Mouse (Mus musculus): Measurements from ENCODE around the gene S100pbp. TPM values are rescaled to one million over a fixed set of nuclear protein-coding genes. Genes with fewer than 3 reads are reported as not detected.
"Not testable (repeated sequence)": the region's sequence is repeated elsewhere in the genome, so short reads cannot be mapped to it uniquely, and the experiment has no call there.

Gene S100pbp
- polyA plus RNA-seq, 1 experiment from 2014 or later: 15.8 TPM

GRCm38 (mm10) chr4:129218569-129219175 lies 29.1 kb upstream of the S100pbp start:
- Histone ChIP-seq H3K4me1 (replicated peaks) (peaks cover 13% of the 10 kb centered on the region), H3K27ac (replicated peaks) (no peak overlapping the region), H3K4me2 (no peak overlapping the region), H3K36me3 (peaks cover 99% of the 10 kb centered on the region), H3K9me3 (no peaks in the 10 kb centered on the region), H3K9ac (no peak overlapping the region), H3K4me3 (no peak overlapping the region), H3K27me3 (no peaks in the 10 kb centered on the region)
- ATAC-seq (ENCODE audit: low read depth): no peak
- WGBS: 85% methylated on average over 7 of the region's 7 CpGs

GRCm38 (mm10) chr4:129212486-129212885 lies 23.0 kb upstream of the S100pbp start:
- H3K36me3 ChIP-seq: peaks cover 94% of the 10 kb centered on the region
- not testable (repeated sequence) for ATAC-seq (ENCODE audit: low read depth); H3K27me3 ChIP-seq; H3K9ac ChIP-seq; H3K27ac ChIP-seq (replicated peaks); H3K4me1 ChIP-seq (replicated peaks); H3K4me3 ChIP-seq; H3K9me3 ChIP-seq; H3K4me2 ChIP-seq
- 78% methylated on average over 3 of the region's 3 CpGs for WGBS

GRCm38 (mm10) chr4:129211461-129211860 lies 21.9 kb upstream of the S100pbp start:
- Histone ChIP-seq H3K4me1 (replicated peaks) (no peaks in the 10 kb centered on the region), H3K4me2 (no peak overlapping the region), H3K9me3 (no peaks in the 10 kb centered on the region), H3K27me3 (no peaks in the 10 kb centered on the region), H3K36me3 (peaks cover 94% of the 10 kb centered on the region), H3K27ac (replicated peaks) (no peak overlapping the region), H3K9ac (no peak overlapping the region), H3K4me3 (no peak overlapping the region)
- no peak for ATAC-seq (ENCODE audit: low read depth)
- WGBS: 83% methylated on average over 4 of the region's 4 CpGs

GRCm38 (mm10) chr4:129209504-129209903 lies 20.0 kb upstream of the S100pbp start:
- Histone ChIP-seq H3K9me3 (no peaks in the 10 kb centered on the region), H3K4me1 (replicated peaks) (no peaks in the 10 kb centered on the region), H3K27me3 (no peaks in the 10 kb centered on the region), H3K4me3 (no peak overlapping the region), H3K9ac (no peak overlapping the region), H3K27ac (replicated peaks) (no peak overlapping the region), H3K36me3 (peaks cover 93% of the 10 kb centered on the region), H3K4me2 (no peak overlapping the region)
- WGBS: 59% methylated on average over 7 of the region's 7 CpGs
- no peak for ATAC-seq (ENCODE audit: low read depth)

GRCm38 (mm10) chr4:129206792-129207191 lies 17.3 kb upstream of the S100pbp start:
- Histone ChIP-seq H3K9me3 (no peaks in the 10 kb centered on the region), H3K4me1 (replicated peaks) (no peaks in the 10 kb centered on the region), H3K4me2 (no peak overlapping the region), H3K27ac (replicated peaks) (no peak overlapping the region), H3K9ac (no peak overlapping the region), H3K36me3 (peaks cover 95% of the 10 kb centered on the region), H3K27me3 (no peaks in the 10 kb centered on the region), H3K4me3 (no peak overlapping the region)
- WGBS: 94% methylated on average over 8 of the region's 8 CpGs
- ATAC-seq (ENCODE audit: low read depth): no peak

GRCm38 (mm10) chr4:129204655-129205054 lies 15.1 kb upstream of the S100pbp start:
- no peaks in the 10 kb centered on the region for H3K27me3 ChIP-seq
- no peak overlapping the region for H3K4me3 ChIP-seq
- no peaks in the 10 kb centered on the region for H3K9me3 ChIP-seq
- H3K9ac ChIP-seq: no peak overlapping the region
- H3K4me2 ChIP-seq: no peak overlapping the region
- H3K36me3 ChIP-seq: peaks cover 96% of the 10 kb centered on the region
- 95% methylated on average over 10 of the region's 10 CpGs for WGBS
- H3K4me1 ChIP-seq (replicated peaks): no peaks in the 10 kb centered on the region
- H3K27ac ChIP-seq (replicated peaks): no peak overlapping the region
- no peak for ATAC-seq (ENCODE audit: low read depth)

- H3K9me3 ChIP-seq: no peaks in the 10 kb centered on the region
- no peak overlapping the region for H3K4me2 ChIP-seq
- H3K27me3 ChIP-seq: no peaks in the 10 kb centered on the region
- H3K27ac ChIP-seq (replicated peaks): no peak overlapping the region
- no peak overlapping the region for H3K4me3 ChIP-seq
- H3K4me1 ChIP-seq (replicated peaks): no peaks in the 10 kb centered on the region
- H3K36me3 ChIP-seq: peaks cover 70% of the 10 kb centered on the region
- 95% methylated on average over 6 of the region's 6 CpGs for WGBS
- no peak overlapping the region for H3K9ac ChIP-seq
- ATAC-seq (ENCODE audit: low read depth): no peak
Observed at GRCm38 (mm10) chr4:129197514-129197913, 8.0 kb upstream of the S100pbp start.

- H3K27ac ChIP-seq (replicated peaks): no peak overlapping the region
- H3K9me3 ChIP-seq: no peaks in the 10 kb centered on the region
- H3K4me3 ChIP-seq: no peak overlapping the region
- 88% methylated on average over 1 of the region's 1 CpGs for WGBS
- H3K36me3 ChIP-seq: peaks cover 45% of the 10 kb centered on the region
- no peak for ATAC-seq (ENCODE audit: low read depth)
- peaks cover 21% of the 10 kb centered on the region for H3K4me1 ChIP-seq (replicated peaks)
- H3K27me3 ChIP-seq: no peaks in the 10 kb centered on the region
- no peak overlapping the region for H3K4me2 ChIP-seq
- H3K9ac ChIP-seq: no peak overlapping the region
Observed at GRCm38 (mm10) chr4:129194280-129194679, 4.8 kb upstream of the S100pbp start.

GRCm38 (mm10) chr4:129191691-129192090 lies 2.2 kb upstream of the S100pbp start:
- Histone ChIP-seq H3K9ac (no peak overlapping the region; the same call in 1 of the 2 replicates), H3K4me2 (peak overlapping the region; percentile 90; the same call in 1 of the 2 replicates), H3K27ac (replicated peaks) (no peak overlapping the region), H3K4me3 (no peak overlapping the region), H3K4me1 (replicated peaks) (peaks cover 35% of the 10 kb centered on the region), H3K9me3 (no peaks in the 10 kb centered on the region), H3K36me3 (peaks cover 24% of the 10 kb centered on the region), H3K27me3 (no peaks in the 10 kb centered on the region)
- WGBS: 76% methylated on average over 5 of the region's 5 CpGs
- no peak for ATAC-seq (ENCODE audit: low read depth)

GRCm38 (mm10) chr4:129190538-129190937 lies 1.0 kb upstream of the S100pbp start:
- Histone ChIP-seq H3K27ac (replicated peaks) (peak overlapping the region; percentile 88), H3K27me3 (no peaks in the 10 kb centered on the region), H3K9me3 (no peaks in the 10 kb centered on the region), H3K4me1 (replicated peaks) (peaks cover 35% of the 10 kb centered on the region), H3K4me3 (peak overlapping the region; percentile 79), H3K9ac (peak overlapping the region; percentile 85), H3K4me2 (peak overlapping the region; percentile 90), H3K36me3 (peaks cover 12% of the 10 kb centered on the region)
- 6% methylated on average over 12 of the region's 12 CpGs for WGBS
- ATAC-seq (ENCODE audit: low read depth): no peak

GRCm38 (mm10) chr4:129188803-129189541 lies 555 bp downstream of the S100pbp start:
- under 1% methylated on average over 51 of the region's 74 CpGs for WGBS
- Histone ChIP-seq H3K4me1 (replicated peaks) (peaks cover 35% of the 10 kb centered on the region), H3K27ac (replicated peaks) (peak overlapping the region; percentile 93), H3K9me3 (no peaks in the 10 kb centered on the region), H3K27me3 (no peaks in the 10 kb centered on the region), H3K4me3 (peak overlapping the region; percentile 79), H3K4me2 (peak overlapping the region; percentile 68), H3K9ac (peak overlapping the region; percentile 87), H3K36me3 (peaks cover 5% of the 10 kb centered on the region; the same call in 1 of the 2 replicates)
- ATAC-seq (ENCODE audit: low read depth): peak; percentile 80

GRCm38 (mm10) chr4:129188041-129188659 lies 1.4 kb downstream of the S100pbp start:
- Histone ChIP-seq H3K36me3 (peaks cover 5% of the 10 kb centered on the region; the same call in 1 of the 2 replicates), H3K4me2 (peak overlapping the region; percentile 68), H3K9me3 (no peaks in the 10 kb centered on the region), H3K27ac (replicated peaks) (peak overlapping the region; percentile 93), H3K4me1 (replicated peaks) (peaks cover 35% of the 10 kb centered on the region), H3K27me3 (no peaks in the 10 kb centered on the region), H3K4me3 (peak overlapping the region; percentile 79), H3K9ac (peak overlapping the region; percentile 87)
- WGBS: 39% methylated on average over 5 of the region's 5 CpGs
- ATAC-seq (ENCODE audit: low read depth): no peak
